Mouse (Mus musculus) small intestine, adult 2 months (tissue): ENCODE data around the gene Iapp.

Experiments
- CTCF ChIP-seq: fragments of 200-500 bp; IDR thresholded peaks from 2 replicates; pipeline ENCODE4 v1.5.1; 2012; ENCODE audit warnings: low read depth, mild to moderate bottlenecking, control low read depth, inconsistent platforms, low read length, moderate library complexity, mixed read lengths; ENCODE audit not compliant: insufficient replicate concordance, insufficient read length; ENCODE audit errors: extremely low read depth
- POLR2A ChIP-seq: fragments of 200-500 bp; IDR thresholded peaks from 2 replicates; pipeline ENCODE4 v1.6.1; 2012; ENCODE audit warnings: low read depth, mild to moderate bottlenecking, control low read depth, inconsistent platforms, low read length, moderate library complexity

- TF ChIP-seq POLR2A, result no peak
- TF ChIP-seq CTCF, result no peak
Observed at GRCm38 (mm10) chr6:142275721-142276442, 22.3 kb upstream of the Iapp start.
